Mouse (Mus musculus): ENCODE measurements around the gene Ptpro. TPM values are rescaled to one million over a fixed set of nuclear protein-coding genes. Genes with fewer than 3 reads are reported as not detected.
"Not testable (repeated sequence)": the region's sequence is repeated elsewhere in the genome, so short reads cannot be mapped to it uniquely, and the experiment has no call there.

Ptpro gene
- total RNA-seq, 2 experiments from 2014 or later = 2.6 to 3.7 TPM

- intact Hi-C loops (cut with DNase I) = no loop called here
Measured at GRCm38 (mm10) chr6:137440559-137441486, 188.7 kb downstream of the Ptpro start.

GRCm38 (mm10) chr6:137443089-137443488, 191.0 kb downstream of the Ptpro start:
- DNase-seq = no peak
- intact Hi-C loops (cut with DNase I) = no loop called here

More at GRCm38 (mm10) chr6:137440559-137441486, 188.7 kb downstream of the Ptpro start:
- DNase-seq = no peak

- intact Hi-C loops (cut with DNase I); DNase-seq: not testable (repeated sequence)
Measured at GRCm38 (mm10) chr6:137446116-137446515, 194.0 kb downstream of the Ptpro start.

GRCm38 (mm10) chr6:137455537-137456041, 203.5 kb downstream of the Ptpro start:
- intact Hi-C loops (cut with DNase I) = loop anchor here (1.0 to 2.0 kb wide), 3 partner anchors 103 to 269 kb away; no protein-coding TSS in a partner anchor
- peak; percentile 73 to 76 for DNase-seq

- DNase-seq = no peak
- intact Hi-C loops (cut with DNase I) = loop anchor here (2.0 kb wide), 1 partner anchor 193 kb away; no protein-coding TSS in a partner anchor
Measured at GRCm38 (mm10) chr6:137456064-137456463, 203.9 kb downstream of the Ptpro start.

- intact Hi-C loops (cut with DNase I) = loop anchor here (2.0 kb wide), 1 partner anchor 192 kb away; no protein-coding TSS in a partner anchor
- DNase-seq = peak; percentile 44 to 45
Measured at GRCm38 (mm10) chr6:137457210-137457609, 205.1 kb downstream of the Ptpro start.

- DNase-seq = no peak
- intact Hi-C loops (cut with DNase I) = no loop called here
Measured at GRCm38 (mm10) chr6:137458136-137458535, 206.0 kb downstream of the Ptpro start.

- DNase-seq = no peak
Measured at GRCm38 (mm10) chr6:137463771-137464170, 211.7 kb downstream of the Ptpro start.

GRCm38 (mm10) chr6:137465253-137465652, 213.1 kb downstream of the Ptpro start:
- intact Hi-C loops (cut with DNase I) = loop anchor here (2.0 kb wide), 1 partner anchor 184 kb away; no protein-coding TSS in a partner anchor

More at GRCm38 (mm10) chr6:137463771-137464170, 211.7 kb downstream of the Ptpro start:
- intact Hi-C loops (cut with DNase I) = loop anchor here (2.0 kb wide), 1 partner anchor 185 kb away; no protein-coding TSS in a partner anchor

GRCm38 (mm10) chr6:137466256-137466655, 214.1 kb downstream of the Ptpro start:
- DNase-seq = no peak
- intact Hi-C loops (cut with DNase I) = no loop called here

More at GRCm38 (mm10) chr6:137465253-137465652, 213.1 kb downstream of the Ptpro start:
- peak; percentile 91 to 92 for DNase-seq

- no peak for DNase-seq
- intact Hi-C loops (cut with DNase I) = no loop called here
Measured at GRCm38 (mm10) chr6:137467696-137468095, 215.6 kb downstream of the Ptpro start.

- intact Hi-C loops (cut with DNase I) = no loop called here
- DNase-seq = no peak
Measured at GRCm38 (mm10) chr6:137469541-137469940, 217.4 kb downstream of the Ptpro start.

GRCm38 (mm10) chr6:137470901-137471598, 218.9 kb downstream of the Ptpro start:
- peak; percentile 90 to 93 for DNase-seq
- intact Hi-C loops (cut with DNase I) = no loop called here

- intact Hi-C loops (cut with DNase I) = no loop called here
- DNase-seq = no peak
Measured at GRCm38 (mm10) chr6:137472129-137472528, 220.0 kb downstream of the Ptpro start.

- intact Hi-C loops (cut with DNase I) = no loop called here
- DNase-seq = no peak
Measured at GRCm38 (mm10) chr6:137473433-137473832, 221.3 kb downstream of the Ptpro start.

- intact Hi-C loops (cut with DNase I); DNase-seq: not testable (repeated sequence)
Measured at GRCm38 (mm10) chr6:137475695-137476094, 223.6 kb downstream of the Ptpro start.

- DNase-seq = no peak
- intact Hi-C loops (cut with DNase I) = no loop called here
Measured at GRCm38 (mm10) chr6:137482891-137483290, 230.8 kb downstream of the Ptpro start.

GRCm38 (mm10) chr6:137487443-137487842, 235.3 kb downstream of the Ptpro start:
- intact Hi-C loops (cut with DNase I) = no loop called here
- DNase-seq = peak; percentile 61 to 69

- intact Hi-C loops (cut with DNase I) = no loop called here
- DNase-seq = no peak
Measured at GRCm38 (mm10) chr6:137490115-137490514, 238.0 kb downstream of the Ptpro start.

- no peak for DNase-seq
Measured at GRCm38 (mm10) chr6:137491659-137492058, 239.5 kb downstream of the Ptpro start.

GRCm38 (mm10) chr6:137492582-137492981, 240.5 kb downstream of the Ptpro start:
- intact Hi-C loops (cut with DNase I) = no loop called here
- no peak for DNase-seq

More at GRCm38 (mm10) chr6:137491659-137492058, 239.5 kb downstream of the Ptpro start:
- intact Hi-C loops (cut with DNase I) = no loop called here
